Mouse (Mus musculus) midbrain, embryonic 10.5 days (tissue): Measurements from ENCODE around the gene Med18. TPM values are rescaled to one million over a fixed set of nuclear protein-coding genes. Genes with fewer than 3 reads are reported as not detected.

Source experiments
- DNase-seq: peaks from one replicate; pipeline ENCODE4 v3.0.0-alpha.2; 2017; ENCODE audit warnings: low spot score
- H3K27ac ChIP-seq: fragments of 300-500 bp; sonication (generic); replicated peaks from 2 replicates; pipeline ENCODE4 v1.5.1; 2016; ENCODE audit warnings: mild to moderate bottlenecking
- H3K27me3 ChIP-seq: fragments of 300-500 bp; sonication (generic); 2 replicates; pipeline ENCODE4 v1.6.1; 2016; ENCODE audit warnings: low read depth, mild to moderate bottlenecking; ENCODE audit not compliant: poor library complexity, severe bottlenecking
- H3K36me3 ChIP-seq: fragments of 300-500 bp; sonication (generic); 2 replicates; pipeline ENCODE4 v1.6.1; 2016; ENCODE audit warnings: mild to moderate bottlenecking, moderate library complexity
- H3K4me1 ChIP-seq: fragments of 300-500 bp; sonication (generic); 2 replicates; pipeline ENCODE4 v1.6.1; 2016
- H3K4me3 ChIP-seq: fragments of 300-500 bp; sonication (generic); 2 replicates; pipeline ENCODE4 v1.5.1; 2016; ENCODE audit warnings: mild to moderate bottlenecking, moderate library complexity
- H3K9me3 ChIP-seq: fragments of 300-500 bp; sonication (generic); replicated peaks from 2 replicates; pipeline ENCODE4 v1.6.1; 2016; ENCODE audit warnings: mild to moderate bottlenecking
- WGBS: fragments of 180-500 bp; shearing (Covaris S2); methylation state at CpG from one replicate; pipeline ENCODE4 v1.1.7; 2016; 5-methylcytosine and 5-hydroxymethylcytosine counted together
- polyA plus RNA-seq: library from polyadenylated mRNA; unstranded; fragments of >200 nt; fragmentation: Nextera tagmentation; extraction: Ambion mirVana; gene quantifications from 2 replicates; pipeline ENCODE4 v1.2.1, GENCODE M21; 2016

Med18 gene
- polyA plus RNA-seq = 32.6 and 35.3 TPM in 2 replicates

DNA sequence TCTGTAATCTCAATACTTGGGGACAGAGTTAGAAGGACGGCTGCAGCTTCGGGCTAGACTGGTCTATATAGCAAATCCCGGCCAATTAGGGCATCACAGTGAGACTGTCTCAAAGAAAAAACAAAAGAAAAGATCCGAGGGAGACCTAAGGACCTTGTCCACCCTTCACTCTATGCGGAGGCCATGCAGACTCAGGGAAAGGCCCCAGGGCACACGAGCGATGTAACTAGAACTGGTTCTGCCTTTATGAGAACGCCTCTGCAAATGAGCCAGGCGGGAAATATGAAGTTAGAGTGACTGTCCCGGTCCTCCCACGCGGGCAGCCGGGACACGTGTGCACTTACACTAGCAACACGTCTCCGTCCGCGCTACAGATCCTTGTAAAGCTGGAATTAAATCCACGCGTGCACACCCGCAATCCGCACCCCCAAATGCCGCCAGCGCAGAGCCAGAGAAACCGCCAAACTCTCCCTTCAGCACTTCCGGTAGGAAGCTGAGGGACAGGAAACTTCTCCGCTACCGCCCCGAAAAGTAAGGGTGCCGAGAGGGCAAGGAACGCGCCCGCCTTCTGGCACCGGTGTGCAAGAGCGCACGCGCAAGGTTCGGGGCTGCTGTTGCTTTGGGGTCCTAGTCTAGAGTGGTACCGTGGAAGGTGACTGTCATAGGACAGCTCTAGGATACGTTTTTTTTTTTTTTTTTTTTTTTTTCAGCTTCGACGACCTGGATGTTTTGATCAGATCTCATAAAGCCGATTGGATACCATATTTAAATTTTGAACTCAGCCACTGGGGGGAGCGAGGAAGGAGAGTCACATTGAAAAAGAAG, at the start of gene Med18:
Gene Med18, minus strand, starts transcription at position 492 of the 825 bp plus-strand sequence.
- Histone ChIP-seq H3K4me1 (peaks cover 20% of the 10 kb centered on the region), H3K27me3 (no peaks in the 10 kb centered on the region), H3K9me3 (no peaks in the 10 kb centered on the region), H3K27ac (peak within 1 kb of the TSS; percentile 87), H3K36me3 (peaks cover 34% of the 10 kb centered on the region), H3K4me3 (peak within 1 kb of the TSS; percentile 90)
- DNase-seq = peak; percentile 94
- WGBS = under 1% methylated on average over 44 of the region's 44 CpGs

DNA sequence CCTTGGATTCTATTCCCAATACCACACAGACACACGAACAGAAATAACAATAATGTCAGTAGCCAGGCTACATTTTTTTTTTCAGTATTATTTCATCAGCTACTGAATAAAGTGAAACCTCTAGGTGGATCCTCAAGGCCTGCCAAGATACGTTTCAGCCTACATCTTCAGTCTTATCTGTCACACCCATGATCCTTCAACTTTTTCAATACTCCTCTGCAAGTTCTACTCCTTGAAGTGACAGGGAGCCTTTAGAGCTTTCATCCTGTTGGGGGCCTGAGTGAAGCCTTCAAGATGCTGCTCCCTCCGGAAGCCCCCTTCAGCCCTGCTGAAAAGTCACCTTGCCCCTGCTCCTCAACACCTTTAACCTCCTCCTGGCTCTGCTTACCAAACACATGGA, 48.4 kb upstream of the Med18 start:
- Histone ChIP-seq H3K36me3 (no peaks in the 10 kb centered on the region), H3K9me3 (no peaks in the 10 kb centered on the region), H3K4me1 (peaks cover 48% of the 10 kb centered on the region), H3K4me3 (no peak overlapping the region), H3K27ac (no peak overlapping the region), H3K27me3 (peaks cover 16% of the 10 kb centered on the region)
- WGBS = 81% methylated on average over 3 of the region's 3 CpGs
- no peak for DNase-seq

- Histone ChIP-seq H3K4me3 (peak within 1 kb of the TSS; percentile 73), H3K36me3 (no peaks in the 10 kb centered on the region)
Observed at GRCm38 (mm10) chr4:132510352-132510798, 46.7 kb upstream of the Med18 start, which contains the start of gene Sesn2. TSS of gene Sesn2 (minus strand) at chr4:132510501.

DNA sequence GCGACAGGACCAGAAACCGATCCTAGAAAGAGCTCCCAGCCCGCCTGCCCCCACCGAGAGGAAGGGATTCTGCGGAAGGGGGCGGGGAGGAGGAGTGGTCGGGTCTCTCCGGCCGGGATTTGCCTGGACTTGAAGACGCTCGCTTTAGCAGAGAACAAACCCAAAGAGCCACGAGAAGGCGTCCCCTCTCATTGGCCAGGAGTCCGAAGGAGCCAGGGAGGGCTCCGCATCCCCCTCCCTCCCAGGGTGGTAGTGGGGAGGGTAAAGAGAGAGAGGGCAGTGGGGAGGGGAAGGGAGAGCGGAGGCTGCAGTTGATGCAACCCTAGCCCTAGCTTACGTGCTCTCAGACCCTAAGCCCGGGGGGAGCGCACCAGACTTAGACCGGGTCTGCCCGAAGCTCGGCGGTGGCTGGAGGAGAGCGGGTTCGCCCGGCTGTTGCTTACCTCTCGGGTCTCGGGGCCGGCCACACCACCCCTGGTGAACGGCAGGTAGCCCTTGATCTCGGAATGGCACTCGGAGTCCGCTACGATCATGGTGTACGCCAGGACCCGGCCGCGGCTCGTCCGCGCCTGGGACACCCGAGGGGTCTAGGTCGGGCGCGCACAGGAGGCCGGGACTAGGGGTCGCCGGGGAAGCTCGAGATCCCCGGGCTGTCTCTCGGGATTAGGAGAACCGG, 46.0 kb upstream of the Med18 start:
- WGBS = under 1% methylated on average over 52 of the region's 52 CpGs
- Histone ChIP-seq H3K9me3 (no peaks in the 10 kb centered on the region), H3K4me1 (peaks cover 53% of the 10 kb centered on the region), H3K36me3 (no peaks in the 10 kb centered on the region), H3K27me3 (peaks cover 16% of the 10 kb centered on the region), H3K4me3 (peak overlapping the region; percentile 73), H3K27ac (peak overlapping the region; percentile 87)
- peak; percentile 89 for DNase-seq

More at GRCm38 (mm10) chr4:132510352-132510798, 46.7 kb upstream of the Med18 start, which contains the start of gene Sesn2:
- peak; percentile 97 for DNase-seq
- WGBS = 0% methylated on average over 32 of the region's 32 CpGs
- H3K9me3 ChIP-seq = no peaks in the 10 kb centered on the region
- H3K27me3 ChIP-seq = peaks cover 16% of the 10 kb centered on the region
- peak within 1 kb of the TSS; percentile 87 for H3K27ac ChIP-seq
- H3K4me1 ChIP-seq = peaks cover 53% of the 10 kb centered on the region

GRCm38 (mm10) chr4:132507210-132507609, 43.5 kb upstream of the Med18 start:
- no peak overlapping the region for H3K4me3 ChIP-seq
- no peaks in the 10 kb centered on the region for H3K9me3 ChIP-seq
- H3K36me3 ChIP-seq = no peaks in the 10 kb centered on the region
- no peak for DNase-seq
- peaks cover 41% of the 10 kb centered on the region for H3K4me1 ChIP-seq
- peaks cover 8% of the 10 kb centered on the region for H3K27me3 ChIP-seq
- 27% methylated on average over 2 of the region's 2 CpGs for WGBS
- no peak overlapping the region; the same call in 1 of the 2 replicates for H3K27ac ChIP-seq

DNA sequence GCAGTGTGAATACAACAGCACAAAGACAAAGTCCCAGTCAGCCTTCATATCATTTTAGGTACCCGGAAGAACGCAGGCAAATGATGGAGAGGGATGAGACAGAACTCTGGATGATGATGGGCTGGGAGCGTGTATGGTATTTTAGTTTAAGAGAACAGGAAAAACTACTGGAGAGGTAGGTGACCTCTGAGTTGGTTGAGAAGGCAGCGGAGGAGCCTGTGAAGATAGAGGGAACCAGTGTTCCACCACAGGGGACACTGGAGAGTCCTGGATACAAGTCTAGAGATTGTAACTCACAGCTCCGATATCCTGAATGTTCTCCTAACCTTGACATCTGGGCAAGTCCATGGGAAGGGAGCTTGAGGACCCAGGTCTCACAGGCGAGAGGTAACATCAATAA, 42.5 kb upstream of the Med18 start:
- H3K36me3 ChIP-seq = no peaks in the 10 kb centered on the region
- 80% methylated on average over 6 of the region's 6 CpGs for WGBS
- no peaks in the 10 kb centered on the region for H3K9me3 ChIP-seq
- H3K27me3 ChIP-seq = peaks cover 4% of the 10 kb centered on the region
- DNase-seq = no peak
- H3K4me3 ChIP-seq = no peak overlapping the region
- H3K27ac ChIP-seq = no peak overlapping the region
- peaks cover 41% of the 10 kb centered on the region for H3K4me1 ChIP-seq

GRCm38 (mm10) chr4:132505800-132506199, 42.1 kb upstream of the Med18 start:
- Histone ChIP-seq H3K27ac (no peak overlapping the region), H3K36me3 (no peaks in the 10 kb centered on the region), H3K4me1 (peaks cover 41% of the 10 kb centered on the region), H3K4me3 (no peak overlapping the region), H3K9me3 (no peaks in the 10 kb centered on the region), H3K27me3 (no peaks in the 10 kb centered on the region; the same call in 1 of the 2 replicates)
- DNase-seq = no peak
- WGBS = 28% methylated on average over 10 of the region's 10 CpGs

- H3K27me3 ChIP-seq = no peaks in the 10 kb centered on the region; the same call in 1 of the 2 replicates
- WGBS = 61% methylated on average over 6 of the region's 6 CpGs
- no peaks in the 10 kb centered on the region for H3K9me3 ChIP-seq
- no peaks in the 10 kb centered on the region for H3K36me3 ChIP-seq
- no peak overlapping the region for H3K27ac ChIP-seq
- peaks cover 36% of the 10 kb centered on the region for H3K4me1 ChIP-seq
- H3K4me3 ChIP-seq = no peak overlapping the region
- DNase-seq = no peak
Observed at GRCm38 (mm10) chr4:132505034-132505738, 41.5 kb upstream of the Med18 start.

- H3K9me3 ChIP-seq = no peaks in the 10 kb centered on the region
- H3K4me3 ChIP-seq = no peak overlapping the region
- 85% methylated on average over 11 of the region's 11 CpGs for WGBS
- peaks cover 23% of the 10 kb centered on the region for H3K4me1 ChIP-seq
- no peak for DNase-seq
- peaks cover 13% of the 10 kb centered on the region for H3K36me3 ChIP-seq
- H3K27ac ChIP-seq = no peak overlapping the region
- H3K27me3 ChIP-seq = no peaks in the 10 kb centered on the region; the same call in 1 of the 2 replicates
Observed at GRCm38 (mm10) chr4:132503344-132503743, 39.6 kb upstream of the Med18 start.

- H3K36me3 ChIP-seq = peaks cover 28% of the 10 kb centered on the region
- no peak overlapping the region for H3K27ac ChIP-seq
- no peak for DNase-seq
- no peaks in the 10 kb centered on the region for H3K9me3 ChIP-seq
- no peaks in the 10 kb centered on the region for H3K27me3 ChIP-seq
- H3K4me3 ChIP-seq = no peak overlapping the region
- 97% methylated on average over 6 of the region's 6 CpGs for WGBS
- peaks cover 14% of the 10 kb centered on the region for H3K4me1 ChIP-seq
Observed at GRCm38 (mm10) chr4:132501639-132502038, 37.9 kb upstream of the Med18 start.

DNA sequence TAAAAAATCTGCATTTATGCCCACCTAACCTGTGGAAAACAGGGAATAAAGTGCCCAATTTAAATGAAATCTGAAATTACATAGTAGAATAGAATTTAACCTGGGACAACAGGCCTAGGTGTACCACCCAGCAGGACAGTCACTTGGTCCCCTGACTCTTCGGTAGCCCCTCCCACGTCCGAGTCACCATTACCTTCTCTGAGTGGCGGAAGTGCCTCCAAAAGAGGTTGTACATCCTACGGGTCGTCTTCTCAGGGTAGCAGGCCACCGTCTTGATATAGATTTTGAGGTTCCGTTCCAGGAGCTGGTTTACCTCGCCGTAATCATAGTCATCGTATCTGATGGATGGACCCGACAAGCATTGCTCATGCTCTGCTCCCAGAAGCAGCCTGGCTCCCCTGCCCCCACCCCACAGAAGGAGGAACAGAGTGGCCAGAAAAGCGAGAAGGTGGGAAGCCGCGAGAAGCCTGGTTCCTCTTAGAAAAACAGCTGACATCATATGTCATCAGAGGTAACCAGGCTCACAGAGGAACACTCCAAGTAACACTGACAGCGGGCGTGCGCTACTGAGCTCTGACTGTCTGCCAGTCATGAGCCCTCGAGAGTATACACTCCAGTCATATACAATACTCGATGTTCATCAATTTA, 30.7 kb upstream of the Med18 start:
- H3K36me3 ChIP-seq = peaks cover 71% of the 10 kb centered on the region

More for the DNA sequence above, 30.7 kb upstream of the Med18 start:
- no peak overlapping the region for H3K27ac ChIP-seq
- WGBS = 94% methylated on average over 20 of the region's 20 CpGs
- no peaks in the 10 kb centered on the region for H3K4me1 ChIP-seq
- DNase-seq = no peak
- H3K9me3 ChIP-seq = no peaks in the 10 kb centered on the region
- no peak overlapping the region for H3K4me3 ChIP-seq
- no peaks in the 10 kb centered on the region for H3K27me3 ChIP-seq
